Mouse (Mus musculus) hindbrain, embryonic 13.5 days (tissue): ENCODE measurements around the gene Olfr1444. TPM values are rescaled to one million over a fixed set of nuclear protein-coding genes. Genes with fewer than 3 reads are reported as not detected.

Source experiments
- ATAC-seq: fragments of 200-750 bp; cut with Nextera tagmentation; 2 replicates; pipeline ENCODE4 v1.8.0; 2017; ENCODE audit warnings: moderate TSS enrichment; ENCODE audit not compliant: low FRiP score
- H3K27ac ChIP-seq: fragments of 300-500 bp; sonication (generic); 2 replicates; pipeline ENCODE4 v1.5.1; 2015; ENCODE audit warnings: inconsistent platforms, mild to moderate bottlenecking, moderate library complexity
- H3K27me3 ChIP-seq: fragments of 300-500 bp; sonication (generic); 2 replicates; pipeline ENCODE4 v1.6.1; 2015; ENCODE audit warnings: mild to moderate bottlenecking, inconsistent platforms
- H3K36me3 ChIP-seq: fragments of 300-500 bp; sonication (generic); 2 replicates; pipeline ENCODE4 v1.6.1; 2015; ENCODE audit warnings: mild to moderate bottlenecking, inconsistent platforms
- H3K4me1 ChIP-seq: fragments of 300-500 bp; sonication (generic); replicated peaks from 2 replicates; pipeline ENCODE4 v1.6.1; 2015; ENCODE audit warnings: inconsistent platforms
- H3K4me2 ChIP-seq: fragments of 300-500 bp; sonication (generic); 2 replicates; pipeline ENCODE4 v1.6.1; 2015; ENCODE audit warnings: inconsistent platforms, mild to moderate bottlenecking, moderate library complexity
- H3K4me3 ChIP-seq: fragments of 300-500 bp; sonication (generic); 2 replicates; pipeline ENCODE4 v1.5.1; 2015; ENCODE audit warnings: mild to moderate bottlenecking, inconsistent platforms
- H3K9ac ChIP-seq: fragments of 300-500 bp; sonication (generic); 2 replicates; pipeline ENCODE4 v1.6.1; 2015; ENCODE audit warnings: mild to moderate bottlenecking, inconsistent platforms
- H3K9me3 ChIP-seq: fragments of 300-500 bp; sonication (generic); 2 replicates; pipeline ENCODE4 v1.6.1; 2016; ENCODE audit warnings: inconsistent platforms
- WGBS: fragments of 180-500 bp; shearing (Covaris S2); methylation state at CpG from one replicate; pipeline ENCODE4 v1.1.7; 2015; 5-methylcytosine and 5-hydroxymethylcytosine counted together
- polyA plus RNA-seq: library from polyadenylated mRNA; unstranded; fragments of >200 nt; fragmentation: Nextera tagmentation; extraction: Ambion mirVana; gene quantifications from 2 replicates; pipeline ENCODE4 v1.2.1, GENCODE M21; 2015

Olfr1444 gene
- polyA plus RNA-seq, result not detected in 2 replicates

- ATAC-seq, result no peak
- Histone ChIP-seq H3K27me3 (no peaks in the 10 kb centered on the region), H3K4me1 (no peaks in the 10 kb centered on the region), H3K4me2 (no peak within 1 kb of the TSS), H3K27ac (no peak within 1 kb of the TSS), H3K36me3 (no peaks in the 10 kb centered on the region), H3K9ac (no peak within 1 kb of the TSS), H3K9me3 (no peaks in the 10 kb centered on the region), H3K4me3 (no peak within 1 kb of the TSS)
- 54% methylated on average over 1 of the region's 1 CpGs for WGBS
Measured at GRCm38 (mm10) chr19:12856983-12857382, at the start of gene Olfr1444. Gene Olfr1444, plus strand, starts transcription at chr19:12857283.

DNA sequence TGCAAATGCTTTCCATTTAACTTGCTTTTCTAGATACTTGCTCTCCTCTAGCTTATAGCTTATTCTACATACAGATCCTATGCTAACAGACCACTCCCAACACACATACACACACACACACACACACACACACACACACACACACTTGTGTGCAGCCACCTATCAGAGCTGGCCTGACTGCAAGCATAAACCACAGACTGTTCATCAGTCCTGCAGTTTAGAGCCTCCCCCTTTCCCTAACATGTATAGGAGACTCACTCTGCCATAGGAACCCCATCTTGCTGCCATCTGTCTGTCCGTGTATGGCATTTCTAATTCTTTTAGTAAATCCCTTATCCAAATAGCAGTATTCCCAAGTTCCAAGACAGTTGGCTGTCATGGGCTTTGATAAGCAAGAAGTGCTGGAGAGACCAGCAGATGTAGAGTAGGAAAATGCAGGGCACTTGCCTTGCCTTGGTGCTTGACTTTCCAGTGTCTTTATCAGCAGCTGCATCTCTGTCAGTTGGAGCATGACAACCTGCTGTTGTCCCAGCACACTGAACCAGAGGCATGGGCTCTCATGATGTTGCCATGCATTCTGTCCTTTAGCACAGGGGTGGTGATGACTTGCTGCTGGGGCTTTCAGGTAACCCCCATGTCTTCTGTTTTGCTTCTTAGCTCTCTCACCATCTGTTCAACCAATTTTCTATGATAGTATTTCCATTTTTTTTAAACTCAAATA, 44.3 kb upstream of the Olfr1444 start:
- 82% methylated on average over 1 of the region's 1 CpGs for whole genome bisulfite sequencing
- no peaks in the 10 kb centered on the region for H3K9me3 ChIP-seq
- H3K27me3 ChIP-seq, result no peaks in the 10 kb centered on the region
- H3K4me1 ChIP-seq, result no peaks in the 10 kb centered on the region
- H3K36me3 ChIP-seq, result no peaks in the 10 kb centered on the region
- H3K4me2 ChIP-seq, result no peak overlapping the region
- no peak overlapping the region for H3K4me3 ChIP-seq
- no peak for ATAC-seq
- no peak overlapping the region for H3K27ac ChIP-seq
- no peak overlapping the region for H3K9ac ChIP-seq

DNA sequence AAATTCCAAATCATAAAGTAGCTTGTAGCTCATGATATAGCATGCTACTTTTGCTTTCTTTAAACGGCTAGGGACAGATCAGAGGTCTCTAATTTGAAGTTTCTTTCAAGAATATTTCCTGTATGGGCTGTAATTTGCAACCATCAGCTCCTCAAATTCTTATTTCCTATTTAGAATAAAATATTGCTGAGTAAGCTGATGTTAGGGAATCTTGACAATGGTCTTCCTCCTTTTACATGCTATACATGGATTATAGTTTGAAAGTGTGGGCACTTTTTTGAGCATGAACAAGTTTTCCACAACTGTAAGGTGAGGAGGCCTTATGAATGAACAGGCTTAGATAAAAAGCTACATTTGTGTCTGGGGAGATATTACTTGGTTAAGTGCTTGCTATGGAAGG, 43.2 kb upstream of the Olfr1444 start:
- Histone ChIP-seq H3K27me3 (no peaks in the 10 kb centered on the region), H3K4me3 (no peak overlapping the region), H3K36me3 (no peaks in the 10 kb centered on the region), H3K4me1 (no peaks in the 10 kb centered on the region), H3K9ac (no peak overlapping the region), H3K27ac (no peak overlapping the region), H3K4me2 (no peak overlapping the region), H3K9me3 (no peaks in the 10 kb centered on the region)
- no peak for ATAC-seq
- 81% methylated on average over 1 of the region's 1 CpGs for WGBS

GRCm38 (mm10) chr19:12818507-12818906, 38.6 kb upstream of the Olfr1444 start:
- H3K9ac ChIP-seq, result no peak overlapping the region
- no peaks in the 10 kb centered on the region for H3K9me3 ChIP-seq
- H3K4me1 ChIP-seq, result no peaks in the 10 kb centered on the region
- H3K4me2 ChIP-seq, result no peak overlapping the region
- H3K4me3 ChIP-seq, result no peak overlapping the region
- no peaks in the 10 kb centered on the region for H3K27me3 ChIP-seq
- ATAC-seq, result no peak
- no peaks in the 10 kb centered on the region for H3K36me3 ChIP-seq
- no peak overlapping the region for H3K27ac ChIP-seq
- WGBS, result 95% methylated on average over 1 of the region's 1 CpGs

- 26% methylated on average over 4 of the region's 4 CpGs for WGBS
Measured at GRCm38 (mm10) chr19:12820383-12820782, 36.7 kb upstream of the Olfr1444 start.

GRCm38 (mm10) chr19:12824549-12824948, 32.5 kb upstream of the Olfr1444 start:
- no peak for ATAC-seq
- Histone ChIP-seq H3K4me1 (no peaks in the 10 kb centered on the region), H3K27me3 (no peaks in the 10 kb centered on the region), H3K9me3 (no peaks in the 10 kb centered on the region), H3K36me3 (no peaks in the 10 kb centered on the region), H3K4me2 (no peak overlapping the region), H3K4me3 (no peak overlapping the region), H3K9ac (no peak overlapping the region), H3K27ac (no peak overlapping the region)
- WGBS, result 76% methylated on average over 4 of the region's 4 CpGs

More at GRCm38 (mm10) chr19:12820383-12820782, 36.7 kb upstream of the Olfr1444 start:
- Histone ChIP-seq H3K36me3 (no peaks in the 10 kb centered on the region), H3K9ac (no peak overlapping the region), H3K4me1 (no peaks in the 10 kb centered on the region), H3K27ac (no peak overlapping the region), H3K4me3 (no peak overlapping the region), H3K9me3 (no peaks in the 10 kb centered on the region), H3K4me2 (no peak overlapping the region), H3K27me3 (no peaks in the 10 kb centered on the region)
- ATAC-seq, result no peak

- Histone ChIP-seq H3K4me1 (no peaks in the 10 kb centered on the region), H3K27ac (no peak overlapping the region), H3K9me3 (no peaks in the 10 kb centered on the region), H3K4me2 (no peak overlapping the region), H3K9ac (no peak overlapping the region), H3K36me3 (no peaks in the 10 kb centered on the region), H3K27me3 (no peaks in the 10 kb centered on the region), H3K4me3 (no peak overlapping the region)
- 76% methylated on average over 2 of the region's 2 CpGs for WGBS
- no peak for ATAC-seq
Measured at GRCm38 (mm10) chr19:12830823-12831430, 26.2 kb upstream of the Olfr1444 start.

GRCm38 (mm10) chr19:12831559-12831958, 25.5 kb upstream of the Olfr1444 start:
- Histone ChIP-seq H3K4me3 (no peak overlapping the region), H3K36me3 (no peaks in the 10 kb centered on the region), H3K4me2 (no peak overlapping the region), H3K9ac (no peak overlapping the region), H3K27me3 (no peaks in the 10 kb centered on the region), H3K27ac (no peak overlapping the region), H3K9me3 (no peaks in the 10 kb centered on the region), H3K4me1 (no peaks in the 10 kb centered on the region)
- no peak for ATAC-seq
- 77% methylated on average over 1 of the region's 1 CpGs for WGBS

DNA sequence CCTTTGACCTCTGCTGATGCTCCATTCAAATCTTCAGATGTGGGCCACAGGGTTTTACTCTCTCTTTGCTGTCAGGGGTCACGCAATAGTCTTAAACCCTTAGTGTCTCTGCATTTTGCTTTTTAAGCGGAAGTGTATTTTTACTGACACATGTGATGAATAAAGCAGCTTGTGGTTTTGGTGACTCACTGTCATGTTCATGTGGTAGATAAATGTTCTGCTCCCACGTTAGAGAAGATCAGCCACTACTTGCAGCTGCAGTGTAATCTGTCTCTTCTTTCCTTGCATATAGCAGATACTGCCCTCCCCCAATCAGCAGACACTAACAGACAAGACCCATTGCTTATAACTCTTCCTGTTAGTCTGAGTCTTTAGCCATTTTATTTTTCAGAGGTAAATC, 23.5 kb upstream of the Olfr1444 start:
- Histone ChIP-seq H3K27me3 (no peaks in the 10 kb centered on the region), H3K4me3 (no peak overlapping the region), H3K36me3 (no peaks in the 10 kb centered on the region), H3K9ac (no peak overlapping the region), H3K4me1 (no peaks in the 10 kb centered on the region), H3K4me2 (no peak overlapping the region), H3K27ac (no peak overlapping the region), H3K9me3 (no peaks in the 10 kb centered on the region)
- 89% methylated on average over 3 of the region's 3 CpGs for WGBS
- ATAC-seq, result no peak

DNA sequence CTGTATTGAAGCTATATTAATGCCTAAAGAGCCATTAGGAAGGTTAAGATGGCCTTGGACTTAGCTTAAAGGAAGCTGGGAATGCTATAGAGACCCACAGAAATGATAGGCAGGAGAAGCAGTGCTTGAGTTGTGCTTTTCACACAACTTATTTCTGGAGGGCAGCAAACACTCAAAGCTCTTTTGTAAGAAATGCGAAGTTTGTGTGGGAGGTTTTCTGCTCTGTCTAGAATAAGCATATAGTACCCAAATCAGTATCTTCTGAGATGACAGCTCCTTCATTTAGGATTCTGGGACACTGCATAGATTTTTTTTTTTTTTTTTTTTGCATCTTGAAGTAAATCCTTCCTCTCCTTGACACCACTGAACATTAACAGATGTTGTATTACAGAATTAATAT, 18.6 kb upstream of the Olfr1444 start:
- H3K4me3 ChIP-seq, result no peak overlapping the region
- WGBS, result 90% methylated on average over 1 of the region's 1 CpGs

DNA sequence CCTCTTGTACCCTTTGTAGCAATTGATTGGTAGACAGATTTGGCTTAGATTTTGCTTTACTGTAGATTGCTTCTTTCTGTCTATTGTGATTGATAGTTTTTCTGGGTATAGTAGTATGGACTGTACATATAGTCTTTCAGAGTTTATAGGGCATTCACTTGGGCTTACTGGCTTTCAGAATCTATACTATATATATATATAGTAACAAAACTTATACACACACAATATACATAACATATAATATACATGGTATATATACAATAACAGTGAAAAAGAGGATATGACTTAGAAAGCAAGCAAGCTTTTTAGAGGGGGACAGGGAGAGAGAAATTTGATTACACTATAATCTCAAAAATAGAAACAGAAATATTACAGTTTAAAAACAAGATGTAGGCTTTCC, 10.7 kb upstream of the Olfr1444 start, which contains the start of gene Gm5244:
Gm5244 (plus strand) TSS at position 301 of the 400 bp plus-strand sequence.
- no peak within 1 kb of the TSS for H3K27ac ChIP-seq
- no peaks in the 10 kb centered on the region for H3K36me3 ChIP-seq
- no peaks in the 10 kb centered on the region for H3K27me3 ChIP-seq
- H3K4me1 ChIP-seq, result no peaks in the 10 kb centered on the region
- no peak for ATAC-seq
- H3K4me3 ChIP-seq, result no peak within 1 kb of the TSS
- H3K4me2 ChIP-seq, result no peak within 1 kb of the TSS
- no peak within 1 kb of the TSS for H3K9ac ChIP-seq
- H3K9me3 ChIP-seq, result no peaks in the 10 kb centered on the region

More for the DNA sequence above, 18.6 kb upstream of the Olfr1444 start:
- ATAC-seq, result no peak
- Histone ChIP-seq H3K4me1 (no peaks in the 10 kb centered on the region), H3K4me2 (no peak overlapping the region), H3K27ac (no peak overlapping the region), H3K36me3 (no peaks in the 10 kb centered on the region), H3K9me3 (no peaks in the 10 kb centered on the region), H3K9ac (no peak overlapping the region), H3K27me3 (no peaks in the 10 kb centered on the region)

DNA sequence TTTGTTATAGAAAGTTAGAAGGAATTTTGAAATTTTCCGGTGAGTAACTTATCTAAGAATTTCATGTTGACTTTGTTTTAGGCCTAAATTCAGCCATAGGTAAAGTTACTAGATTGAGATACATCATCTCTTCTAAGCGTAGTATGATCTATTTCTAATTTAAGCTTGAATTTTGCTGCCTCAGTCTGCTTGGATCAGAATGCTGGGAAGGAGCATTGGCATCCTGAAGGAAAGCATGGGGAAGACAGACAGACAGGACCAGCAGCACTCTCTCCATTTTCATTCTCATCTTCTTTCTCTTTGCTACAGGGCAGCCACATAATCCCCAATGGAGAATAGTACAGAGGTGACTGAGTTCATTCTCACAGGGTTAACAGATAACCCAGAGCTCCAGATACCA, 26.5 kb downstream of the Olfr1444 start, which contains the start of gene Olfr1445:
Olfr1445 (plus strand) TSS at position 301 of the 400 bp plus-strand sequence.
- Histone ChIP-seq H3K27me3 (no peaks in the 10 kb centered on the region), H3K4me2 (no peak within 1 kb of the TSS), H3K4me3 (no peak within 1 kb of the TSS), H3K9me3 (no peaks in the 10 kb centered on the region), H3K27ac (no peak within 1 kb of the TSS), H3K36me3 (no peaks in the 10 kb centered on the region), H3K4me1 (no peaks in the 10 kb centered on the region), H3K9ac (no peak within 1 kb of the TSS)
- 90% methylated on average over 2 of the region's 2 CpGs for WGBS
- no peak for ATAC-seq

GRCm38 (mm10) chr19:12893424-12893823, 36.3 kb downstream of the Olfr1444 start, which contains the start of gene Olfr1446:
Gene Olfr1446, minus strand, starts transcription at chr19:12893524.
- no peaks in the 10 kb centered on the region for H3K4me1 ChIP-seq
- no peak for ATAC-seq
- no peaks in the 10 kb centered on the region for H3K27me3 ChIP-seq
- 81% methylated on average over 1 of the region's 1 CpGs for WGBS
- no peak within 1 kb of the TSS for H3K4me2 ChIP-seq
- no peak within 1 kb of the TSS for H3K9ac ChIP-seq
- no peaks in the 10 kb centered on the region for H3K36me3 ChIP-seq
- H3K4me3 ChIP-seq, result no peak within 1 kb of the TSS
- H3K9me3 ChIP-seq, result no peaks in the 10 kb centered on the region
- H3K27ac ChIP-seq, result no peak within 1 kb of the TSS
